Mouse (Mus musculus) megakaryocyte, embryonic 14.5 days (primary cell): ENCODE data around the gene Ccr10.

ENCODE experiments used
- FLI1 ChIP-seq: IDR thresholded peaks from 2 replicates; pipeline ENCODE4 v1.6.1; 2012; ENCODE audit warnings: low read length, inconsistent platforms, mixed read lengths
- GATA1 ChIP-seq: IDR thresholded peaks from 3 replicates; pipeline ENCODE4 v1.6.1; 2012; ENCODE audit warnings: mixed read lengths, low read length, inconsistent platforms, borderline replicate concordance

GRCm38 (mm10) chr11:101195101-101195500, 19.9 kb upstream of the Ccr10 start:
- TF ChIP-seq GATA1, result no peak
- TF ChIP-seq FLI1, result no peak
